Mouse (Mus musculus) stomach, postnatal 0 days (tissue): ENCODE measurements at regions not wholly inside any gene's neighbourhood (a gene's known extent, or its start where the extent isn't known, plus 50 kb on each side); places are given as distances from the start of the nearest gene placed in this dataset.

ENCODE experiments used
- CTCF ChIP-seq: IDR thresholded peaks from 2 replicates; pipeline ENCODE4 v1.5.1; 2016; ENCODE audit warnings: antibody characterized with exemption, low read depth, mild to moderate bottlenecking, moderate library complexity
- EP300 ChIP-seq: optimal IDR thresholded peaks from 2 replicates; pipeline ENCODE3; 2016; ENCODE audit warnings: antibody characterized with exemption

DNA sequence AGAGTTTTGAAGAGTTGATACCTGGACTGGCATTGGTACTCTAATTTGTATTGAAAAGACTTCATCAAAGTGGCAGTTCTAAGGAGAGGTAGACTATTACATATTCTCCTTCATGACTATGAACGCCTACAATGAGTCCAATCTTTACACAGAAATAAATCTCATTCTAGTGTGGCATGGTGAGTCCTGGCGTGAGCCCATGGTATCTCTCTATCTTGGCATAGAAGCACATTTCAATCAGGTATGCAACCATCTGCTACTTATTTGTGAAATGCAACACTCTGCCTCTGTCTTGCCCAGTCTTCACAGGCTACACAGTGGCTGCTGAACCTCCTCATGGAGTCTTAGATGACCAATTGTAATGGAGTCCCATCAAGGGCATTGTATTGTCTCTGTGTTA lies 661.8 kb upstream of the Pou3f3 start:
- TF ChIP-seq CTCF (no peak), EP300 (no peak)
